Mouse (Mus musculus): ENCODE measurements at regions not wholly inside any gene's neighbourhood (a gene's known extent, or its start where the extent isn't known, plus 50 kb on each side); places are given as distances from the start of the nearest gene placed in this dataset.
A peak's percentile ranks its signal among the peaks of the same experiment; 100 is the strongest.

- Histone ChIP-seq H3K4me2 (replicated peaks; ENCODE audit: low read depth, low read length, severe bottlenecking) (no peak overlapping the region), H3K27me3 (ENCODE audit: control insufficient read depth, insufficient read depth, low read length) (no peaks in the 10 kb centered on the region), H3K4me3 (replicated peaks; ENCODE audit: low read length) (no peak overlapping the region), H3K27ac (replicated peaks; ENCODE audit: low read depth, low read length) (no peak overlapping the region), H3K4me1 (ENCODE audit: control insufficient read depth, insufficient read depth, low read length) (no peaks in the 10 kb centered on the region), H3K9me3 (ENCODE audit: control insufficient read depth, low read length) (no peaks in the 10 kb centered on the region), H3K9ac (ENCODE audit: low read depth, low read length, severe bottlenecking) (no peak overlapping the region), H3K36me3 (ENCODE audit: control insufficient read depth, insufficient read depth, low read length) (no peaks in the 10 kb centered on the region)
- no peak for TF ChIP-seq POLR2A (IDR thresholded peaks at IDR 0.05; ENCODE audit: borderline replicate concordance, extremely low read depth, insufficient read depth, insufficient read length)
- DNase-seq (ENCODE audit: low spot score): no peak
- 77% methylated on average over 17 of the region's 17 CpGs for WGBS
- no peak for ATAC-seq (ENCODE audit: low FRiP score, low read depth)
Observed at GRCm38 (mm10) chr8:109416327-109417100, 77.3 kb upstream of the Pmfbp1 start.

- ATAC-seq (ENCODE audit: low FRiP score, low read depth) (peak; percentile 70; the same call in 1 of the 2 replicates), DNase-seq (ENCODE audit: low spot score) (peak; percentile 82)
- no peak overlapping the region for H3K4me3 ChIP-seq (replicated peaks; ENCODE audit: low read length)
- no peaks in the 10 kb centered on the region for H3K4me1 ChIP-seq (ENCODE audit: control insufficient read depth, insufficient read depth, low read length)
- 35% methylated on average over 5 of the region's 5 CpGs for WGBS
- no peak for TF ChIP-seq POLR2A (IDR thresholded peaks at IDR 0.05; ENCODE audit: borderline replicate concordance, extremely low read depth, insufficient read depth, insufficient read length)
- H3K9ac ChIP-seq (ENCODE audit: low read depth, low read length, severe bottlenecking): no peak overlapping the region
- no peaks in the 10 kb centered on the region for H3K36me3 ChIP-seq (ENCODE audit: control insufficient read depth, insufficient read depth, low read length)
- no peaks in the 10 kb centered on the region for H3K9me3 ChIP-seq (ENCODE audit: control insufficient read depth, low read length)
- H3K27me3 ChIP-seq (ENCODE audit: control insufficient read depth, insufficient read depth, low read length): no peaks in the 10 kb centered on the region
- H3K4me2 ChIP-seq (replicated peaks; ENCODE audit: low read depth, low read length, severe bottlenecking): no peak overlapping the region
- H3K27ac ChIP-seq (replicated peaks; ENCODE audit: low read depth, low read length): no peak overlapping the region
Observed at GRCm38 (mm10) chr8:109417222-109417621, 76.6 kb upstream of the Pmfbp1 start.

DNA sequence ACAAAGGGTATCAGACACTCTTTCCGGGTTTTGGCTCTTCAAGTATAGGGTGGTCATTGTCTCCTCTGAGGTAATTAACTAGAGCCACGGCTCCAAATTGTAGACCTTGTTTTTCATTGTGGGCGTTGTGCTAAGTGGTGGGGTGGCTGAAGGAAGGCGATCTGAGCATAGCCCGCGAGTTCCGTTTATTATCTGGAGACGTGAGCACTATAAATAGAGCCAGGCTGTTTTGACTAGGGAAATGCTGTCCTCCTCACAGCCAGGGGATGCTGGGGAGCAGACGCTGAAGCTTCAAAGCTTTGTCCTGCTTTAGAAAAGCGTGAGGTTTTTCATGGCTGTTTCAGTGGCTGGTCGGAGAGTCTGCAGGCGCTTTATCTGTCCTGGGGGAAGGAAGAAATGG lies 75.9 kb upstream of the Pmfbp1 start:
- Histone ChIP-seq H3K27ac (replicated peaks; ENCODE audit: low read depth, low read length) (no peak overlapping the region), H3K4me2 (replicated peaks; ENCODE audit: low read depth, low read length, severe bottlenecking) (no peak overlapping the region), H3K36me3 (ENCODE audit: control insufficient read depth, insufficient read depth, low read length) (no peaks in the 10 kb centered on the region), H3K4me1 (ENCODE audit: control insufficient read depth, insufficient read depth, low read length) (no peaks in the 10 kb centered on the region), H3K9ac (ENCODE audit: low read depth, low read length, severe bottlenecking) (no peak overlapping the region), H3K27me3 (ENCODE audit: control insufficient read depth, insufficient read depth, low read length) (no peaks in the 10 kb centered on the region), H3K4me3 (replicated peaks; ENCODE audit: low read length) (no peak overlapping the region), H3K9me3 (ENCODE audit: control insufficient read depth, low read length) (no peaks in the 10 kb centered on the region)
- no peak for TF ChIP-seq POLR2A (IDR thresholded peaks at IDR 0.05; ENCODE audit: borderline replicate concordance, extremely low read depth, insufficient read depth, insufficient read length)
- no peak for ATAC-seq (ENCODE audit: low FRiP score, low read depth)
- WGBS: 24% methylated on average over 12 of the region's 12 CpGs
- DNase-seq (ENCODE audit: low spot score): no peak

GRCm38 (mm10) chr8:109419029-109419596 lies 74.7 kb upstream of the Pmfbp1 start:
- Histone ChIP-seq H3K27me3 (ENCODE audit: control insufficient read depth, insufficient read depth, low read length) (no peaks in the 10 kb centered on the region), H3K9me3 (ENCODE audit: control insufficient read depth, low read length) (no peaks in the 10 kb centered on the region), H3K36me3 (ENCODE audit: control insufficient read depth, insufficient read depth, low read length) (no peaks in the 10 kb centered on the region), H3K4me1 (ENCODE audit: control insufficient read depth, insufficient read depth, low read length) (no peaks in the 10 kb centered on the region), H3K4me2 (replicated peaks; ENCODE audit: low read depth, low read length, severe bottlenecking) (no peak overlapping the region), H3K4me3 (replicated peaks; ENCODE audit: low read length) (no peak overlapping the region), H3K9ac (ENCODE audit: low read depth, low read length, severe bottlenecking) (no peak overlapping the region), H3K27ac (replicated peaks; ENCODE audit: low read depth, low read length) (no peak overlapping the region)
- ATAC-seq (ENCODE audit: low FRiP score, low read depth): no peak
- DNase-seq (ENCODE audit: low spot score): no peak
- WGBS: 45% methylated on average over 4 of the region's 4 CpGs
- TF ChIP-seq POLR2A (IDR thresholded peaks at IDR 0.05; ENCODE audit: borderline replicate concordance, extremely low read depth, insufficient read depth, insufficient read length): no peak

GRCm38 (mm10) chr8:109424004-109424403 lies 69.8 kb upstream of the Pmfbp1 start:
- no peak overlapping the region for H3K27ac ChIP-seq (replicated peaks; ENCODE audit: low read depth, low read length)
- H3K9ac ChIP-seq (ENCODE audit: low read depth, low read length, severe bottlenecking): no peak overlapping the region
- H3K9me3 ChIP-seq (ENCODE audit: control insufficient read depth, low read length): no peaks in the 10 kb centered on the region
- 68% methylated on average over 5 of the region's 5 CpGs for WGBS
- TF ChIP-seq POLR2A (IDR thresholded peaks at IDR 0.05; ENCODE audit: borderline replicate concordance, extremely low read depth, insufficient read depth, insufficient read length): no peak
- H3K36me3 ChIP-seq (ENCODE audit: control insufficient read depth, insufficient read depth, low read length): no peaks in the 10 kb centered on the region
- H3K27me3 ChIP-seq (ENCODE audit: control insufficient read depth, insufficient read depth, low read length): no peaks in the 10 kb centered on the region
- H3K4me2 ChIP-seq (replicated peaks; ENCODE audit: low read depth, low read length, severe bottlenecking): no peak overlapping the region
- ATAC-seq (ENCODE audit: low FRiP score, low read depth): no peak
- DNase-seq (ENCODE audit: low spot score): no peak
- H3K4me3 ChIP-seq (replicated peaks; ENCODE audit: low read length): no peak overlapping the region
- no peaks in the 10 kb centered on the region for H3K4me1 ChIP-seq (ENCODE audit: control insufficient read depth, insufficient read depth, low read length)
